Mouse (Mus musculus) C2C12 (cell line): Measurements from ENCODE around the gene Acbd6. TPM values are rescaled to one million over a fixed set of nuclear protein-coding genes. Genes with fewer than 3 reads are reported as not detected.

Experiments used
- H3K27me3 ChIP-seq: one replicate; pipeline ENCODE4 v1.6.1; 2011; ENCODE audit not compliant: control insufficient read depth, insufficient read depth, insufficient read length
- H3K36me3 ChIP-seq: one replicate; pipeline ENCODE4 v1.6.1; 2011; ENCODE audit not compliant: control insufficient read depth, insufficient read depth
- H3K4me3 ChIP-seq: one replicate; pipeline ENCODE4 v1.5.1; 2011; ENCODE audit warnings: mild to moderate bottlenecking, control low read depth; ENCODE audit not compliant: poor library complexity, insufficient read depth, severe bottlenecking
- H3K79me2 ChIP-seq: one replicate; pipeline ENCODE4 v1.6.1; 2011; ENCODE audit not compliant: control insufficient read depth, insufficient read depth
- H3K79me3 ChIP-seq: one replicate; pipeline ENCODE4 v1.6.1; 2011; ENCODE audit warnings: low read depth, control low read depth
- H3ac ChIP-seq: one replicate; pipeline ENCODE3; 2011; ENCODE audit warnings: low read depth; ENCODE audit not compliant: control insufficient read depth, insufficient read length
- CEBPB ChIP-seq: IDR thresholded peaks from one replicate; pipeline ENCODE4 v1.6.1; 2011; ENCODE audit warnings: low read depth, mild to moderate bottlenecking, control low read depth, moderate library complexity
- CTCF ChIP-seq: IDR thresholded peaks from one replicate; pipeline ENCODE4 v1.5.1; 2011; ENCODE audit not compliant: control insufficient read depth, insufficient read depth, insufficient read length
- FOSL1 ChIP-seq: IDR thresholded peaks from one replicate; pipeline ENCODE4 v1.8.0; 2011; ENCODE audit warnings: mild to moderate bottlenecking, low read length; ENCODE audit not compliant: poor library complexity, insufficient read depth, severe bottlenecking
- MAX ChIP-seq: IDR thresholded peaks from one replicate; pipeline ENCODE4 v1.6.1; 2011; ENCODE audit warnings: mild to moderate bottlenecking, control low read depth
- MYOD1 ChIP-seq: IDR thresholded peaks from one replicate; pipeline ENCODE4 v1.6.1; 2011; ENCODE audit warnings: low read depth; ENCODE audit not compliant: control insufficient read depth, insufficient read length
- MYOG ChIP-seq: IDR thresholded peaks from one replicate; pipeline ENCODE4 v1.6.1; 2011; ENCODE audit not compliant: control insufficient read depth, insufficient read length; ENCODE audit errors: extremely low read depth
- USF1 ChIP-seq: IDR thresholded peaks from one replicate; pipeline ENCODE4 v1.6.1; 2011; ENCODE audit warnings: low read depth, mild to moderate bottlenecking, control low read depth, moderate library complexity
- polyA plus RNA-seq: library from polyadenylated mRNA; unstranded; fragments of >200 nt; fragmentation: generic; extraction: Trizol; gene quantifications from one replicate; pipeline ENCODE4 v1.2.1, GENCODE M21; 2012; ENCODE audit warnings: missing spikeins

The Acbd6 gene
- polyA plus RNA-seq, 1 experiment, result 70.3 TPM

GRCm38 (mm10) chr1:155537005-155537642 is 20.8 kb upstream of the Acbd6 start:
- Histone ChIP-seq H3K27me3 (no peaks in the 10 kb centered on the region), H3K79me3 (no peaks in the 10 kb centered on the region), H3K4me3 (no peak overlapping the region), H3K36me3 (no peaks in the 10 kb centered on the region), H3K79me2 (no peaks in the 10 kb centered on the region), H3ac (no peak overlapping the region)
- TF ChIP-seq CEBPB (no peak), FOSL1 (no peak), MAX (no peak), MYOD1 (no peak), CTCF (peak; percentile 16), MYOG (no peak), USF1 (no peak)

GRCm38 (mm10) chr1:155538006-155538405 is 19.9 kb upstream of the Acbd6 start:
- Histone ChIP-seq H3K79me3 (no peaks in the 10 kb centered on the region), H3K27me3 (no peaks in the 10 kb centered on the region), H3K4me3 (no peak overlapping the region), H3ac (no peak overlapping the region), H3K79me2 (no peaks in the 10 kb centered on the region), H3K36me3 (no peaks in the 10 kb centered on the region)
- no peak for TF ChIP-seq MAX
- TF ChIP-seq USF1, result no peak
- TF ChIP-seq FOSL1, result no peak
- TF ChIP-seq CEBPB, result no peak
- no peak for TF ChIP-seq CTCF
- no peak for TF ChIP-seq MYOD1
- TF ChIP-seq MYOG, result no peak

- Histone ChIP-seq H3K36me3 (peaks cover 4% of the 10 kb centered on the region), H3K79me2 (peaks cover 50% of the 10 kb centered on the region), H3K27me3 (no peaks in the 10 kb centered on the region), H3K79me3 (peaks cover 27% of the 10 kb centered on the region), H3ac (peak overlapping the region; percentile 44), H3K4me3 (peak overlapping the region; percentile 83)
- TF ChIP-seq USF1 (no peak), MAX (no peak), MYOG (no peak)
These were observed 293 bp upstream of the Acbd6 start for GRCm38 (mm10) chr1:155557642-155558011.

DNA sequence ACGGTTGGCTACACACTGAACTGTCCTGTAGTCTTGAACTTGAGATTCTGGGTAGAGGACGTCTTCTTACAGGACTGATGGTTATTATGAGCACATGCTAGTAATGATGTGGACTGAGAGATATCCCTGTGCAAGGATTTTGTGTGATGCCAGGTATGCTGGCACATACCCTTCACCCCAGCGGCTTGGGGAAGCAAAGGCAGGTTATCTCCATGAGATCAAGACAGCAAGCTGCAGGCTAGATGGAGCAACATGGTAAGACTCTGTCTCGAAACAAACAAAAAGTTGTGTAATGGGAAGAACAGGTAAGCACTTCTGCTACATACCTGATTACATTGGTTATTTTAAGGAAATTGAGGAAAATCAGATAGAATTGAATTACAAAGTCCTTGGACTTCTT is 2.1 kb downstream of the Acbd6 start:
- peaks cover 6% of the 10 kb centered on the region for H3K36me3 ChIP-seq
- H3K79me2 ChIP-seq, result peaks cover 67% of the 10 kb centered on the region
- no peak overlapping the region for H3ac ChIP-seq
- H3K4me3 ChIP-seq, result no peak overlapping the region
- no peaks in the 10 kb centered on the region for H3K27me3 ChIP-seq
- peaks cover 35% of the 10 kb centered on the region for H3K79me3 ChIP-seq
- no peak for TF ChIP-seq CTCF
- no peak for TF ChIP-seq MYOD1
- no peak for TF ChIP-seq USF1
- no peak for TF ChIP-seq FOSL1
- no peak for TF ChIP-seq CEBPB
- TF ChIP-seq MYOG, result no peak
- no peak for TF ChIP-seq MAX

DNA sequence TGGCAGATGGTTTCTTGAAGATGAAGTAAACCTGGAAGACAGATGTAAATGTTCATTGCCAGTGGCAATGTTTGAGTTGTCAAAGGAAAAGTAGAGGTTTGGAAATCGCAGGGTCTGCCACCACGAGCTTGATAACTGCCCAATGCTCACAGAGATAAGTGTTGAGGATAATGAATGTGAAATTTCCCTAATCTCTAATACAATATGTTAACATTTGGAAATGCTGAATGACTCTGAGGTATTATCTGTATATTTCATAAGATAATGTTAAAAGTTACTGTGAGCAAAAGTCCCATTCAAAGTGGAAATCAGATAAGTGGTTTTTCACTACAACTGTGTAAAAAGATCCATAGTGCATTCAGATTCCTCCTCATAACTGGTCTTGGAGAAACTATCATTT is 2.8 kb downstream of the Acbd6 start:
- peaks cover 67% of the 10 kb centered on the region for H3K79me2 ChIP-seq

GRCm38 (mm10) chr1:155562206-155562605 is 4.3 kb downstream of the Acbd6 start:
- TF ChIP-seq MAX, result no peak
- TF ChIP-seq USF1, result no peak
- TF ChIP-seq CTCF, result no peak
- no peak for TF ChIP-seq MYOG
- no peak for TF ChIP-seq CEBPB
- TF ChIP-seq FOSL1, result no peak
- TF ChIP-seq MYOD1, result no peak
- Histone ChIP-seq H3K27me3 (no peaks in the 10 kb centered on the region), H3K36me3 (peaks cover 22% of the 10 kb centered on the region), H3ac (no peak overlapping the region), H3K79me3 (peaks cover 37% of the 10 kb centered on the region), H3K4me3 (no peak overlapping the region), H3K79me2 (peaks cover 67% of the 10 kb centered on the region)

More for the DNA sequence above, 2.8 kb downstream of the Acbd6 start:
- no peak for TF ChIP-seq MAX
- Histone ChIP-seq H3K4me3 (no peak overlapping the region), H3K79me3 (peaks cover 35% of the 10 kb centered on the region), H3ac (no peak overlapping the region), H3K27me3 (no peaks in the 10 kb centered on the region), H3K36me3 (peaks cover 11% of the 10 kb centered on the region)
